Mouse (Mus musculus) stomach, postnatal 0 days (tissue): ENCODE measurements at regions not wholly inside any gene's neighbourhood (a gene's known extent, or its start where the extent isn't known, plus 50 kb on each side); places are given as distances from the start of the nearest gene placed in this dataset.

Experiments
- CTCF ChIP-seq: IDR thresholded peaks from 2 replicates; pipeline ENCODE4 v1.5.1; 2016; ENCODE audit warnings: antibody characterized with exemption, low read depth, mild to moderate bottlenecking, moderate library complexity
- EP300 ChIP-seq: optimal IDR thresholded peaks from 2 replicates; pipeline ENCODE3; 2016; ENCODE audit warnings: antibody characterized with exemption

DNA sequence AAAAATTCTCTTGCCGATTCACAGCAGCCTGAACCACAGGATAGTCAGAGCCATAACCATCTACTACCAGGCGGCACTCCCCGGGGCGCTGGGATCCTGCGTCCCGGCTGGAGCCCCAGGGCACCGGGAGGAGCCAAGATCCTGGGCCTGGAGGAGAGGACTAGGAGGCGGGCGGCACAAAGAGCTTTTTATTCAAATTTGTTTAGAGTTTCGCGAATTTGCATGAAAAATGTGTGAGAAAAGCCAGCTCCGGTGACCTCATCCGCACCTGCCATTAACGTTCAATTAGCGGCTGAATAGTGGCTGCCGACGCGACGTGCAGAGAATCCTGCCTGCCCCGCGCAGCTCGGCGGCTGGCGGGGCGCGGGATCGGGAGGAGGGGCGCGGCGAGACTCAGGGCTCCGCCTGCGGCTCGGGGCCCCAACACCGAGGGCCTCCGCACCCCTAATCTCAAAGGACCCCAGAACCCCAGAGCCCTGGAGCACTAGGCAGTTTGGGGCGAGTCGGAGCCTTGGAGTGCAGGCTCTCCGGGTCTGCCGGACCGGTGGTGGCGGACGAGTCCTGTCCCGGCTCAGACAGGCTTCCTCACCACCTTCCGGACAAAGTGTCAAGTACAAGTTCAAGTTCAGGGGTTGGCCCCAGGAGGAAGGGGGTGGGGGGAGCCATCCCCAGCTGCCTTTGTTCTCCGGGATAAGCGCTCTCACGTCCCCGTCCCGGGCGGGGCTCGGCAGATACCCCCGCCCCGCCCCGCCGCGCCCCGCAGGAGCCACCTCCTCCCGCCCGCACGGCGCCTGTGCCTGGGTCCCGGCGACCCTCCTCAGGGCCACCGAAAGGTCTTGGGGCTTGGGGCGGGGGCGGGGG, 69.3 kb upstream of the Polg start:
- TF ChIP-seq CTCF: no peak
- no peak for TF ChIP-seq EP300
